Mouse (Mus musculus): ENCODE results near the gene Crip1. TPM values are rescaled to one million over a fixed set of nuclear protein-coding genes. Genes with fewer than 3 reads are reported as not detected.
A peak's percentile ranks its signal among the peaks of the same experiment; 100 is the strongest.

Gene Crip1
- polyA plus RNA-seq, 1 experiment from 2014 or later, result 26.8 TPM

DNA sequence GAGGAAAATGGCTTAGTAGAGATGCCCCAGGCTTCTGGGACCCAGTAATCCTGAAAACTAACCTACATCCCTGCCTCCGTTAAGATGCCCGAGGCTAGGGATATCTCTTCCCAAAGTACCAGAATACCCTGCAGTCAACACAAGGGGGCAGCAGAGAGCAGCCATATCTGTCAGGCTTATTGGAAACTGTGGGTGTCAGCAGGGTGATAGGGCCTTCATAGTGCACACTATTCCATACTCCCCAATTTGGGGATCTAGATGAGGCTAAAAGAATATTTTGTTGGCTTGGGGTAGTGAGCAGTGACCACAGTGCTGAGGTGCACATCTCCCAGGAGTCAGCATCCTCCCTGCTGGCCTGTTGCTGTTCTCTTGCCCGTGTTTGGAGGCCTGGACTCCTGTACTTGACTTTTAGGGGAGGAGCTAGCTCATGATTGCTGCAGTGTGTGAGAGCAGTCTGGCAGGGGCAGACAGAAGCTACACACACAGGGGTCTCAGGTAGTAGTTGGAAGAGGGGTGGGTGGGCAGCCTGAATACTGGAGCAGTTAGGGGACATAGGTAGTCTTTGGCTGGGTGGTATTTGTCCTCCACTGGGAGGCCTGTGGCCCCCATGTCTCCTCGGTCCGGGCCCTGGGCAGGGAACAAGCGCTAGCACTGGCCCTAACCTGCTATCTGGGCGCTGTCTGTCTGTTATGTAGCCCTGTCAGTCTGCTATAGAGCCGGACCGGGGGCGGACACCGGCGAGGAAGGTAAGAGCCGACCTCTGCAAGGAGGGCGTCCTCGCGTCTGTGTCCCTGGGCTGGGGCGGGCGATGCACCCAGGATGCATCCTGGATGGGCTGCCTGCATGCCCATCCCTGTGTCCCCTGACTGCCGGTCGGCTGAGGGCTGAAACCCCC, 26.4 kb upstream of the Crip1 start:
- no peaks in the 10 kb centered on the region for H3K4me1 ChIP-seq (ENCODE audit: control insufficient read depth, insufficient read depth, low read length)
- 85% methylated on average over 20 of the region's 20 CpGs for WGBS
- H3K27ac ChIP-seq (replicated peaks; ENCODE audit: low read depth, low read length), result no peak overlapping the region
- no peak overlapping the region for H3K9ac ChIP-seq (replicated peaks; ENCODE audit: low read length)
- no peak overlapping the region for H3K4me2 ChIP-seq (ENCODE audit: low read length)
- no peaks in the 10 kb centered on the region for H3K27me3 ChIP-seq (ENCODE audit: control insufficient read depth, insufficient read depth, low read length)
- ATAC-seq (ENCODE audit: low FRiP score, low TSS enrichment) (peak; percentile 55; the same call in 1 of the 2 replicates), DNase-seq (peak; percentile 91)
- H3K9me3 ChIP-seq (ENCODE audit: control insufficient read depth, low read length), result no peaks in the 10 kb centered on the region
- no peak overlapping the region for H3K4me3 ChIP-seq (replicated peaks; ENCODE audit: low read depth, low read length)
- peaks cover 79% of the 10 kb centered on the region for H3K36me3 ChIP-seq (ENCODE audit: control insufficient read depth, insufficient read depth, low read length)

DNA sequence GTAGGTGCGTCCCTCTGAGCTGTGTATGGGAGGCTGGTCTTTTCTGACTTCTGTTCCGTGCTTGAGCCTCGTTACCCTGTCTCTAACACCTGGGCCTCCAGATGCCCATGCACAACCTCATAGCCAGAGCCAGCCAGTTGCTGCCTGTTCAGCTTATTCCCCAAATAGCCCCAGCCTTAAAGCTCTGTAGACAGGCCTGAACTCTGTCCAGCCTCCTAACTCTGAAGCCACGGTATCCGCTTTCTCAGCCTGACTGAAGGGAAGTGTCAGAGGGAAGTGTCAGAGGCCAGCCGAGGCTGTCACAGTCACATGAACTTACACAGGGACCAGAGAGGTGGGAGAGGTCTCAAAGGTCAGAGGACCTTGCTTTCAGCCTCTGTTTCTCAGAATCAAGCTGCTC, 21.4 kb upstream of the Crip1 start:
- Histone ChIP-seq H3K27ac (replicated peaks; ENCODE audit: low read depth, low read length) (no peak overlapping the region), H3K9ac (replicated peaks; ENCODE audit: low read length) (no peak overlapping the region), H3K4me2 (ENCODE audit: low read length) (no peak overlapping the region), H3K36me3 (ENCODE audit: control insufficient read depth, insufficient read depth, low read length) (peaks cover 98% of the 10 kb centered on the region), H3K27me3 (ENCODE audit: control insufficient read depth, insufficient read depth, low read length) (no peaks in the 10 kb centered on the region), H3K9me3 (ENCODE audit: control insufficient read depth, low read length) (no peaks in the 10 kb centered on the region), H3K4me1 (ENCODE audit: control insufficient read depth, insufficient read depth, low read length) (no peaks in the 10 kb centered on the region), H3K4me3 (replicated peaks; ENCODE audit: low read depth, low read length) (no peak overlapping the region)
- DNase-seq (no peak), ATAC-seq (ENCODE audit: low FRiP score, low TSS enrichment) (no peak)
- 94% methylated on average over 6 of the region's 6 CpGs for WGBS

DNA sequence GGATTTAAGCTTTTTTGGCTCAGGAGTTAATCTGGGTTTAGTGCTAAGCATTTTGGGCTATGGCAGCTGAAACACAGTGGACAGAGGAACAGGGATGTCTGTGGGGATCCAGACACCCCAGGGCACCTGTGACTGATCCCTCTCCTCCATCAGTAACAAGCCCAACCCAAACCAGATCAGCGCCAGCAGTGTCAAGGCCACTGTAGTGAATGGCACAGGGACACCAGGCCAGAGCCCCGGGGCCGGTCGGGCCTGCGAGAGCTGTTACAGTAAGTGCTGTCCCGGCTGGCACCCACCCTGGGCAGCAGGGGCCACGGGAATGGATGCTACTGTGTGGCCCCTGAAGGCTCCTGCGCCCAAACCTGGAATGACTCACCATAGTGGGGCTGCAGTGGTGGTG, 15.4 kb upstream of the Crip1 start:
- Histone ChIP-seq H3K4me1 (ENCODE audit: control insufficient read depth, insufficient read depth, low read length) (no peaks in the 10 kb centered on the region), H3K27me3 (ENCODE audit: control insufficient read depth, insufficient read depth, low read length) (no peaks in the 10 kb centered on the region), H3K9ac (replicated peaks; ENCODE audit: low read length) (no peak overlapping the region), H3K9me3 (ENCODE audit: control insufficient read depth, low read length) (no peaks in the 10 kb centered on the region), H3K4me3 (replicated peaks; ENCODE audit: low read depth, low read length) (no peak overlapping the region), H3K4me2 (ENCODE audit: low read length) (no peak overlapping the region), H3K27ac (replicated peaks; ENCODE audit: low read depth, low read length) (no peak overlapping the region), H3K36me3 (ENCODE audit: control insufficient read depth, insufficient read depth, low read length) (peaks cover 100% of the 10 kb centered on the region)
- DNase-seq (no peak), ATAC-seq (ENCODE audit: low FRiP score, low TSS enrichment) (no peak)
- 98% methylated on average over 8 of the region's 8 CpGs for WGBS

DNA sequence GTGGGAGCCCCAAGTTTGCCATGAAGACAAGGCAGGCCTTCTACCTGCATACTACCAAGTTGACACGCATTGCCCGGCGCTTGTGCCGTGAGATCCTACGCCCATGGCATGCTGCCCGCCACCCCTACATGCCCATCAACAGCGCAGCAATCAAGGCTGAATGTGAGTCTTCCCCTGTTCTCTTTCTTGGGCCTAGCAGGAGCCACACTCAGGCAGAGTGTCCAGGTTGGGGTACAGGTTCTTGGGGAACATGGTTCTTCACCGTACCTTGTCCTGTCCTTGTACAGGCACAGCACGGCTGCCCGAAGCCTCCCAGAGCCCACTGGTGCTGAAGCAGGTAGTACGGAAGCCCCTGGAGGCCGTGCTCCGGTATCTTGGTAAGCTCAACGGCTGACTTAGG, 14.5 kb upstream of the Crip1 start:
- Histone ChIP-seq H3K36me3 (ENCODE audit: control insufficient read depth, insufficient read depth, low read length) (peaks cover 100% of the 10 kb centered on the region), H3K4me1 (ENCODE audit: control insufficient read depth, insufficient read depth, low read length) (no peaks in the 10 kb centered on the region), H3K27me3 (ENCODE audit: control insufficient read depth, insufficient read depth, low read length) (no peaks in the 10 kb centered on the region), H3K4me2 (ENCODE audit: low read length) (no peak overlapping the region), H3K9me3 (ENCODE audit: control insufficient read depth, low read length) (no peaks in the 10 kb centered on the region), H3K27ac (replicated peaks; ENCODE audit: low read depth, low read length) (no peak overlapping the region), H3K4me3 (replicated peaks; ENCODE audit: low read depth, low read length) (no peak overlapping the region), H3K9ac (replicated peaks; ENCODE audit: low read length) (no peak overlapping the region)
- ATAC-seq (ENCODE audit: low FRiP score, low TSS enrichment) (no peak), DNase-seq (no peak)
- WGBS, result 98% methylated on average over 14 of the region's 14 CpGs

DNA sequence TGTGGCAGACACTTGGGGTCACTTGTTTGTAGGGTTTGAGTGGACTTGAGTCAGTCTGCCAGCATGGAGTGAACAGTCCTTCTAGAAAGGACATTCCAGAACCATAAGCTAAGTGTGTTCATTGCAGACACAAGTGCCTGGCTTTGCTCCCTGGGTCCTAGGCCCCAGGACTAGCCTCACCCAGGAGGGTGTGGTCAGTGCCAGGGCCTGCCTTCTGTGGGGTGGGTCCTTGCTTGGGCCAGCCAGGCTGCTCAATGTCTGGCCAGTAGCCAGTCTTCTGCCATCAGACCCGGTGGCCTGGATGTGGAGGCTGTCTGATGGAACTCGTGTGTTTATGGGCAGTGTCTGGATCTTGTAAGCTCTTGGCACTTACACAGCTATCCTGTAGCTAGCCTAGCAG, 13.5 kb upstream of the Crip1 start:
- Histone ChIP-seq H3K9me3 (ENCODE audit: control insufficient read depth, low read length) (no peaks in the 10 kb centered on the region), H3K4me1 (ENCODE audit: control insufficient read depth, insufficient read depth, low read length) (no peaks in the 10 kb centered on the region), H3K4me3 (replicated peaks; ENCODE audit: low read depth, low read length) (no peak overlapping the region), H3K27me3 (ENCODE audit: control insufficient read depth, insufficient read depth, low read length) (no peaks in the 10 kb centered on the region), H3K36me3 (ENCODE audit: control insufficient read depth, insufficient read depth, low read length) (peaks cover 100% of the 10 kb centered on the region), H3K27ac (replicated peaks; ENCODE audit: low read depth, low read length) (no peak overlapping the region), H3K9ac (replicated peaks; ENCODE audit: low read length) (no peak overlapping the region), H3K4me2 (ENCODE audit: low read length) (no peak overlapping the region)
- 94% methylated on average over 2 of the region's 2 CpGs for WGBS
- DNase-seq (no peak), ATAC-seq (ENCODE audit: low FRiP score, low TSS enrichment) (no peak)

DNA sequence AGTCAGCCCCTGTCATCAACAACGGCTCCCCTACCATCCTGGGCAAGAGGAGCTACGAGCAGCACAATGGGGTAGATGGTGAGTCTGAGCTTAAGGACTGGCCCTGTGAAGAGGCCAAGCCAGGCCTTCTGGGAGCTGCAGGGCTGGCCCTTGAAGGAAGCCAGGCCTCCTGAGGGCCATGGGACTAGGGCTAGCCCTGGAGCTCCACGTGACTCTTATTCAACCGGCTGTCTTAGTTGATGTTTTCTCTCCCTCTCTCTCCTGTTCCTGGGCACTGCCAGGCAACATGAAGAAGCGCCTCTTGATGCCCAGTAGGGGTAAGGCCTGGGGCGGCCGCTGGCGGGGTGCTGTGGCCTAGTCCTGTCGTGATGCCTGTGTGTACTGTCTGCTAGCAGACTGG, 12.9 kb upstream of the Crip1 start:
- no peak for DNase-seq
- Histone ChIP-seq H3K27ac (replicated peaks; ENCODE audit: low read depth, low read length) (no peak overlapping the region), H3K9me3 (ENCODE audit: control insufficient read depth, low read length) (no peaks in the 10 kb centered on the region), H3K4me1 (ENCODE audit: control insufficient read depth, insufficient read depth, low read length) (no peaks in the 10 kb centered on the region), H3K4me3 (replicated peaks; ENCODE audit: low read depth, low read length) (no peak overlapping the region), H3K4me2 (ENCODE audit: low read length) (no peak overlapping the region), H3K27me3 (ENCODE audit: control insufficient read depth, insufficient read depth, low read length) (no peaks in the 10 kb centered on the region), H3K9ac (replicated peaks; ENCODE audit: low read length) (no peak overlapping the region), H3K36me3 (ENCODE audit: control insufficient read depth, insufficient read depth, low read length) (peaks cover 99% of the 10 kb centered on the region)
- 93% methylated on average over 9 of the region's 9 CpGs for WGBS
- ATAC-seq (ENCODE audit: low FRiP score, low TSS enrichment), result no peak

DNA sequence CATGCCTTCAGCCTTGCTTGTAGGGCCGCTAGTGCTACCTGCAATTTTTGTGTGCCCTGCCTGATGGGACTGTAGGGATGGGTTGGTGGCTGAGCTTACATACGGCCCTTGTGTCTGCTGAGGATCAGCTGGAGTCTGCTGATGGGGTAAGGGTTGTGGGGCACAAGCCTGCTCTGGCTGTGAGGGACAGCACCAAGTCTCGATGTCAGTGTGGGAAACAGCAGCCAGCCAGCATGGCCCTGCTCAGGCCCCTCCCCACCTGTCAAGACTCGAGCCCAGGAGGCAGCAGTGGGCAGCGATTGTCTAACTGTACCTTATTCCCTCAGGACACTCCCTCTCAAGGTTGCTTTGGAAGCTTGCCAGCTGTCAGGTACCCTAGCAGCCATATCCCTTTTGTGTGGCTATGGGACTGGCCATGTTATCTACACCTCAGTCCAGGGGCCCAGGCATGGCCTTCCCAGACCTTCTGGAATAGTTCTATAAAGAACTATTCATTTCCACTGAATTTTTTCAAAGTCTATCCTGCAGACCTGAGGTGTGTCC, 12.2 kb upstream of the Crip1 start:
- H3K9ac ChIP-seq (replicated peaks; ENCODE audit: low read length), result no peak overlapping the region
- peaks cover 6% of the 10 kb centered on the region for H3K4me1 ChIP-seq (ENCODE audit: control insufficient read depth, insufficient read depth, low read length)
- no peak overlapping the region for H3K27ac ChIP-seq (replicated peaks; ENCODE audit: low read depth, low read length)
- no peak overlapping the region for H3K4me2 ChIP-seq (ENCODE audit: low read length)
- H3K4me3 ChIP-seq (replicated peaks; ENCODE audit: low read depth, low read length), result no peak overlapping the region
- H3K36me3 ChIP-seq (ENCODE audit: control insufficient read depth, insufficient read depth, low read length), result peaks cover 98% of the 10 kb centered on the region
- H3K27me3 ChIP-seq (ENCODE audit: control insufficient read depth, insufficient read depth, low read length), result no peaks in the 10 kb centered on the region
- 81% methylated on average over 5 of the region's 5 CpGs for WGBS
- ATAC-seq (ENCODE audit: low FRiP score, low TSS enrichment) (no peak), DNase-seq (no peak)
- H3K9me3 ChIP-seq (ENCODE audit: control insufficient read depth, low read length), result no peaks in the 10 kb centered on the region

DNA sequence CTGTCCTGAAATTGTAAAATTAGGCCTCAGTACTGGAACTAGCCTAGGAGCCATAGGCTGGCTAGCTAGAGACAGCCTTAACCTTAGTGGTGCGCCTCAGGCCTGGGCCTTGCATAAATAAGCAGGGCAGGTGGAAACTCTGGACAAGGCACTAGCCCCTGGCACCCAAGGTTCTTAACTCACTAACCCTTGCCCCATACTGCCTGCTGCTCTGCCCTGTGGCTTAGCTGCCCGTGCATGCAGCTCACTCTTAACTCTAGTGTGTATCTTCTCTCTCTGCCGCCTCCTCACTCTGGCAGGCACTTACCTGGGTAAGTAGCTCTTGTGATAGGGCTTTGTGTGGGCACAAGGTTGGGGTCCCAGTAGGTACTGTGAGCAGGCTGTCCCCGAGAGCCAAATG, 11.6 kb upstream of the Crip1 start:
- Histone ChIP-seq H3K4me2 (ENCODE audit: low read length) (no peak overlapping the region), H3K27ac (replicated peaks; ENCODE audit: low read depth, low read length) (no peak overlapping the region), H3K27me3 (ENCODE audit: control insufficient read depth, insufficient read depth, low read length) (no peaks in the 10 kb centered on the region), H3K36me3 (ENCODE audit: control insufficient read depth, insufficient read depth, low read length) (peaks cover 93% of the 10 kb centered on the region), H3K9ac (replicated peaks; ENCODE audit: low read length) (no peak overlapping the region), H3K4me1 (ENCODE audit: control insufficient read depth, insufficient read depth, low read length) (peaks cover 12% of the 10 kb centered on the region), H3K9me3 (ENCODE audit: control insufficient read depth, low read length) (no peaks in the 10 kb centered on the region), H3K4me3 (replicated peaks; ENCODE audit: low read depth, low read length) (no peak overlapping the region)
- ATAC-seq (ENCODE audit: low FRiP score, low TSS enrichment) (no peak), DNase-seq (no peak)
- 95% methylated on average over 4 of the region's 4 CpGs for WGBS

DNA sequence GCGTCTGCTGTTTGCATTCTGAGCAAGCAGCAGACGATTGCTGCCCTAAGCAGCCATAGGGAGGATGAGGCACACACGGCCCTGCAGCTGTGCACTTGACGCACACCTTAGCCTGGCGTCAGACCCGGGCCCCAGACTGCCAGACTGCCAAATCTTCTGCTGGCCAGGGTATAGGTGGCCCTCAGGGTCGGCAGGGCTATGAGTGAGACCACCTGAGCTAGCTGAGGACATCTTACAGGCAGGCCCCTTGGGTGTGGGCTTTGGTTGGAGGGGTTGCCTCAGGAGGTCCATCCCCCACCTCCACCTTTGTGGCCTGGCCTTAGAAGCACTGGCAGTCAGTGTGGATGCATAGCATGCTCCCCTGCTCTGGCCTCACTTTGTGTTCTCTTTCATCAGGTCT, 10.7 kb upstream of the Crip1 start:
- ATAC-seq (ENCODE audit: low FRiP score, low TSS enrichment) (no peak), DNase-seq (no peak)
- no peaks in the 10 kb centered on the region for H3K9me3 ChIP-seq (ENCODE audit: control insufficient read depth, low read length)
- peaks cover 14% of the 10 kb centered on the region for H3K4me1 ChIP-seq (ENCODE audit: control insufficient read depth, insufficient read depth, low read length)
- H3K4me2 ChIP-seq (ENCODE audit: low read length), result no peak overlapping the region
- 96% methylated on average over 7 of the region's 7 CpGs for WGBS
- H3K27me3 ChIP-seq (ENCODE audit: control insufficient read depth, insufficient read depth, low read length), result no peaks in the 10 kb centered on the region
- no peak overlapping the region for H3K9ac ChIP-seq (replicated peaks; ENCODE audit: low read length)
- H3K36me3 ChIP-seq (ENCODE audit: control insufficient read depth, insufficient read depth, low read length), result peaks cover 84% of the 10 kb centered on the region
- H3K4me3 ChIP-seq (replicated peaks; ENCODE audit: low read depth, low read length), result no peak overlapping the region
- H3K27ac ChIP-seq (replicated peaks; ENCODE audit: low read depth, low read length), result no peak overlapping the region

Measured in midbrain, embryonic 14.5 days (tissue).